Mouse (Mus musculus) cerebellum, adult 2 months (tissue): ENCODE measurements around the gene Fkbp8.

ENCODE experiments used
- CTCF ChIP-seq: fragments of 200-500 bp; IDR thresholded peaks from 2 replicates; pipeline ENCODE4 v1.5.1; 2011; ENCODE audit warnings: low read depth, mild to moderate bottlenecking, control low read depth, low read length, moderate library complexity, borderline replicate concordance; ENCODE audit not compliant: insufficient read depth
- POLR2A ChIP-seq: fragments of 200-500 bp; IDR thresholded peaks from 2 replicates; pipeline ENCODE4 v1.6.1; 2011; ENCODE audit warnings: low read length, control low read depth, borderline replicate concordance; ENCODE audit not compliant: insufficient read depth

DNA sequence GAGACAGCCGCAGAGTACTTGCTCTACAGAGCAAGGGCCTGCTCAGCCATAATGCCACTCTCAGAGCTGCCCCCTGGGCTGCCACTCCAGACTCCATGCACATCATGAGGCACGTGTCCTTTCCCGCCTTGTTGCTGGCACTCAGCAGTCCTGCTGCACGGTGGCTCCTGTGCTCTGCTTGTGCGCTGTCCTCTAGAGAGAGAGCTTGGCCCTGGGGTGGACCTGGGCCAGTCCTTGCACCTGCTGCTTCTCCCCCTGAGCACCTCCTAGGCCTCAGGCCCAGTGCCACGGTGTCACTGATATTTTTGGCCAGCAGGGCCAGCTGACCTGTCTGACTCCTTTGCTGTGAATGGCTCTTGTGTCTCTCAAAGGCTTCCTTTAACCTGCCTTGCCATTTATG is 43.5 kb downstream of the Fkbp8 start:
- TF ChIP-seq CTCF (no peak), POLR2A (no peak)
